Mouse (Mus musculus): ENCODE measurements around the gene Gm8922. TPM values are rescaled to one million over a fixed set of nuclear protein-coding genes. Genes with fewer than 3 reads are reported as not detected.
"Not testable (repeated sequence)": the region's sequence is repeated elsewhere in the genome, so short reads cannot be mapped to it uniquely, and the experiment has no call there.

Gm8922 gene
- total RNA-seq (2017): not detected in 3 replicates

- not testable (repeated sequence) for ATAC-seq (replicated peaks; ENCODE audit: insufficient number of reproducible peaks, low FRiP score, low TSS enrichment, poor library complexity, severe bottlenecking)
Observed at GRCm38 (mm10) chr5:11681659-11682058, at the start of gene Gm8922. Gene Gm8922 (plus strand): TSS chr5:11681959.

Other genes with a start within 250 kb of the Gm8922 start
- gene Gm8906, start 179.3 kb upstream of the Gm8922 start, total RNA-seq (2017): not detected in 3 replicates
- gene Gm6460, start 87.0 kb upstream of the Gm8922 start, total RNA-seq (2017): not detected in 3 replicates
- gene Gm8926, start 88.6 kb downstream of the Gm8922 start, total RNA-seq (2017): 1.6 to 2.6 TPM in 2 of 3 replicates, not detected in the other
- gene Gm6465, start 163.6 kb downstream of the Gm8922 start, total RNA-seq (2017): 0.49 TPM in 1 of 3 replicates, not detected in the others
- gene 4933402N22Rik, start 236.1 kb downstream of the Gm8922 start, total RNA-seq (2017): not detected in 3 replicates

Measured in monocyte, adult 5-6 weeks (primary cell).